Mouse (Mus musculus) mature B cell (primary cell): ENCODE measurements around the gene Tbc1d1.

ENCODE experiments used
- in situ Hi-C: fragments of 300-500 bp; cut with MboI; formaldehyde crosslinking; loops from 2 replicates; pipeline ENCODE4 v1.14.3; 2019

Tbc1d1 gene

DNA sequence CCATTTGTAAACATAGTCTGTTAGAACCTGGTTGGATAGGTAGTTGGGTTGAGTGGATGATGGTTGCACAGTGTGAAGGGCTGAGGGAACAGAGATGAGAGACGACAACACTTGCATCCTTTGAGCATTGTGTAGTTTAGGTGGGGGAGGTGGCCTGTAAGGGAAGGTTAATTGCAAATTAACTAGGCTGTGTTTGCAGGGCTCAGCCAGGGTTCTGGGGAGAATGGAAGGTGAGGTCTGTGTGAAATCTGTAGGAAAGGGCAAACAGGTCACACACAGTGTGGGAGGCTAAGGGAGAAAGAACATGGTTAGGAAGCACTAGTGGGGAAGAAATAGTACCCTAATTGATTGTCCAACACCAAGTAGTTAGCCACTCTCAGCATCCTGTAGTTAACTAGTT, 81.2 kb downstream of the Tbc1d1 start:
- in situ Hi-C loops: no loop called here

GRCm38 (mm10) chr5:64237693-64238092, 81.6 kb downstream of the Tbc1d1 start:
- in situ Hi-C loops: no loop called here

GRCm38 (mm10) chr5:64238894-64239652, 83.0 kb downstream of the Tbc1d1 start:
- in situ Hi-C loops: no loop called here

DNA sequence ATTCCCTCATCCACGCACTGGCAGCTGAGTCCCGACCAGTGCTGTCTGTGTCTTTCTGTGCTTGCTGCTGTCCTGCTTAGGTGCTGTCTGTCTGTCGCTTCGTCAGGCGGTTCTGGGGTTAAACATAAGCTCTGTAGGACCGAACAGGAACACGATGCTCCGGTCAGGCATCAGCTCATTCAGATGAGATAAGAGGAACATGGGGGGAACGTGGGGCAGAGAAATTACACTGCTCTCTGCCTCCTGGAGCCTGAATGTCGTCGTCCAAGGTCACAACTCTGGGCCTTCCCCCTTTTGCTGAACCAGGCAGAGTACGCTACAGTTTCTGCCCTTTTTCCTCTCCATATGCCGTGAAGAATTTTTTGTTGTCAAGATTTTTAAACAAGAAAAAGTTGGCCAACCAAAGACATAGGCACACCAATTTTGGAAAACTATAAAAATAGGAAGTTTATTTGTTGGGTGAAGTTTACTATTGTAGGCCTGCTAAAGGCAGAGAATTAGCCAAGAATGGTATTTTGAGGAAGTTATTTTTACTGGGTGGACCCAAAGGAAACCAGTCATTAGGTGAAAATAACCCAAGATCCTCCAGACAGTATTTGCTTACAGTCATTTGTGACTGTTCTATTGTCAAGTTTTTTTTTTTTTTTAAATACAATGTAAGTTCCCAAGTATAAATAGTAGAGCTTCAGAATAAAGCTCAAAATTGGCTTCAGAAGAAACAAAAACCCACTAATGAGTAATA, 85.0 kb downstream of the Tbc1d1 start:
- in situ Hi-C loops: no loop called here

DNA sequence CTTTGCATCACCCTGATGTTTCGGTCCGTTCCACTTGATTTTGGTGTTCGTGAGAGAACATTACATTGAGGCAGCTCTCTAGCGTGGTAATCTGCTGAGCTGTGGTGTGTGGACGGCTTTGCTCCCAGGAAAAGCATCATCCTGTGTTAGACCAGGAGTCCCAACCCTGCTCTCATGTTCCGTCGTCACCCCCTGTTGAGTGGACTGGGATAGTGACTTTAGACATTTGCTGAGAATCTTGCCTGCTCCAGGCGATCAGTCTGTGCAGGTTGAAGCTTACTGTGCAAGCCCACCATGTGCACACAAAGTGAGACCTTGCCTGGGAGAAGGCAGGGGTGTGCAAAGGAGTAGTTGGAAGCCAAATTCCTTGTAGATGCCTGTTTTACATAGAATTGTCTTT, 85.8 kb downstream of the Tbc1d1 start:
- in situ Hi-C loops: no loop called here

DNA sequence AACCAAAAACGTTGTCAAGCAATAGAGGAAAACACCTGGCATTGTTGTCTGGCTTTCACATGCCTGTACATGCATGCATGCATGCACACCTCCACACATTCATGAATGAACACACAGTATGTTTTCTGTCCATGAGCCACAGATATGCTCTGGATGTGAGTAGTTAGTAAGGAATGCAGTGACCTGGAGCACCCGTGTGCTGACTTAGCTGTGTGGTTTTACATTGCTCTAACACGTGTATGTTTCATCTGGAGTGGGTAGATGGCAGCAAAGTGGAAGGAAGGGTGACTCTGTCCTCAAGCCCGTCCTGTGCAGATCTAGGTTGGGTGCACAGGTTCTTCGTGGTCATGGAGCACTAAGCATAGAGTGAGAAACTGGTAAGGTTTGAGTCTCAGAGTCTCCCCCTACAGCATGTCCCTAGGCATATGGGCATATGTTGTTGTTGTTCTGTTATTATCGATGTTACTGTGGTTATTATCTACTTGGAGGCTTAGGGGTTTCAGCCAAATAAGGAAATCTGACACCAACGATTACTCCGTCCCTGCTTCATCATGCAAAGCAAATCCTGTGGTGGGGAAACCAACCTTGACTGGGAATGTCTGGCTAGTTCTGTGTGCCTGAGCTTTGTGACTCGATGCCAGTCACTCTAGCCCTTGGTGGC, 86.8 kb downstream of the Tbc1d1 start:
- in situ Hi-C loops: no loop called here

DNA sequence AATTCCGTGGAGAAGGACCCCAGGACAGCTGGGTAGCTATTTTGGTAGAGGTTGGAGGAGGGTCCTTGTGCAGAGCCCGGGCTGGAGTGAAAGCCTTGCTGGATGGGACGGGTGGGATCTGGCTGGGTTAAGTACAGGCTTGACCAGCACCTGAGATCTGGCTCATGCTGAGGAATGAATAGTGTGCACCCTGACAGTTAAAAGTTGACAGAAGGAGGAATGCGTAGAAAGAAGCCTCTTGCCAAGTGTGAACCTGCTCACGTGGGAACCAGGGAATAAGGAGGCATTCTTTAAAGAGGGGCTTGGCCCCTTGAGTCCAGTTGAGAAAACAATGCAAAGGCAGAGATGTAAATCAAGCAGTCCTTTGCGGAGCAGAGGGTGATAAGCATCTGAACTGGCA, 87.6 kb downstream of the Tbc1d1 start:
- in situ Hi-C loops: no loop called here

GRCm38 (mm10) chr5:64244283-64244682, 88.2 kb downstream of the Tbc1d1 start:
- in situ Hi-C loops: no loop called here

GRCm38 (mm10) chr5:64244745-64245144, 88.6 kb downstream of the Tbc1d1 start:
- in situ Hi-C loops: no loop called here

- in situ Hi-C loops: no loop called here
Measured at GRCm38 (mm10) chr5:64251435-64251834, 95.3 kb downstream of the Tbc1d1 start.

GRCm38 (mm10) chr5:64254278-64254677, 98.2 kb downstream of the Tbc1d1 start:
- in situ Hi-C loops: no loop called here

DNA sequence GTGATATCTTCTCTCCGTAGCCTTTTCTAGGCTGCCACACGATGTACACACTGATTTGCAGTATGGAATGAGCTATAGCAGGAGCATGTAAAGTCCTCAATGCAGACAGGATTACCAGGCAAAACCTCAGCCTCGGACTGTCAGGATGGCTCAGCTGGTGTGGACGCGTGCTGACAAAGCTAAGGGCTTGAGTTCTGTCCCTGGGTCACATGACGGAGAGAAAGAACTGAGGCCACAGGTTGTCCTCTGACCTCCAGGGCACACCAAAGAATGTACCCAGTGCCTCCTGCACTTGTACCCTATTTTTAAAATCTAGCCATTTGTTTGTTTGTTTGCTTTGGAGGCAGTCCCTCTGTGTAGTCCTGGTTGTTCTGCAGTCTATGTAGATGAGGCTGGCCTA, 98.9 kb downstream of the Tbc1d1 start:
- in situ Hi-C loops: no loop called here

- in situ Hi-C loops: loop anchor here (10.0 kb wide), 3 partner anchors 59 to 359 kb away; no protein-coding TSS in a partner anchor
Measured at GRCm38 (mm10) chr5:64263348-64263747, 107.2 kb downstream of the Tbc1d1 start.

DNA sequence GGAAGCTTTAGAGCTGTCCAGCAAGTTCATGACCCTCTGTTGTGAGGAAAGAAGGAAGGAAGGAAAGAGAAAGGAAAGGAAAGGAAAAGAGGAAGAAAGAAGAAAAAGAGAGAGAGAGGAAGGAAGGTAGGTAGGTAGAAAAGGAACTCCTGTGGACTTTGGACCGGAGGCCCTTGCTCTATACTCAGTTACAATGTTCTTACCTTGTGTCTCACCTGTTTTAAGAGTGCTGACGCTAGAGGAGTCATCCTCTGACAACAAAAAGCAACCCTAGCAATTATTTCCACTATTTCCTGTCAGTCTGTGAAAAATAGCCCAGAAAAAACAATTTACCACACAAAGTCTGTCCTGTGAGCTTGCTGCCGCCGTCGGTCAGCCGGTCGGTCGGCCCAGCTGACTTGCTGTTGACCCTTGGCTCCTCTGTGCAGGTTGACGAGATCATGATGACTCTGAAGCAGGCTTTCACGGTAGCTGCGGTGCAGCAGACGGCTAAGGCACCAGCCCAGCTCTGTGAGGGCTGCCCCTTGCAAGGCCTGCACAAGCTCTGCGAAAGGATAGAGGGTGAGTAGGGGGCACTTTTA, 107.9 kb downstream of the Tbc1d1 start:
- in situ Hi-C loops: loop anchor here (10.0 kb wide), 3 partner anchors 59 to 359 kb away; no protein-coding TSS in a partner anchor

DNA sequence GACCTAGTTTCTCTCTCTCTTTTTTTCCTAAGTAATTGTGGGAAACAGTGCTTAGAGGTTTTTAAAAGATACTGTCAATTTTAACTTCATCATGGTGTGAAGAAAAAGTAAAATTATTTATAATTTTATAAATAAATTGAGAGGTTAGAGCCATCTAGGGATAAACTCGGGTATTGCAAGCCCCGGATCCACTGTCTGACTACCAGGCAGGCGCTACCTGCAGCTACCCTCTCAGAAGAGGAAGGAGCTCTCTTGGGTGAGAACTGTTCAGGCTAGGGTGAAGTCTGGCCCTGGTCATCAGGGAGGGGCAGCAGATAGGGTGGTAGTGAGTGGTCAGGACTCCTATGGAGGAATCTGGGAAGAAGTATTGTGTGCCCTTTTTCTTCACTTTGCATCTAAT, 109.0 kb downstream of the Tbc1d1 start:
- in situ Hi-C loops: loop anchor here (10.0 kb wide), 3 partner anchors 60 to 360 kb away; no protein-coding TSS in a partner anchor

DNA sequence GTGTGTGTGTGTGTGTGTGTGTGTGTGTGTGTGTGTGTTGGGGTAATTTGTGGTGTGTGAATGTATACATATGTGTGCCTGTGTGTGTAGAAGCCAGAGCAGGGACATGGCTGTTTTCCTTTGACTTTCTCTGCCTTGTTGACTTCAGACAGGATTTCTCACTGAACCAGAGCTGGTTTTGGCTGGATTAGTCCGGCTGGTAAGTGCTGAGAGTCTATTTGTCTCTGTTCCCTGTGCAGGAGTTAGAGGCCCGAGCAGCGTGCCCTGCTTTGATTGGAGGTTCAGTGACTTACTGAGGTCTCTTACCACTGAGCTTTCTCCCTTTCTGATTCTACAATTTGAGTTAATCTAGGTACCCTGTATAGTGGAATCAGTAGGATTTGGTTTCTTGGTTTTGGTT, 109.8 kb downstream of the Tbc1d1 start:
- in situ Hi-C loops: loop anchor here (10.0 kb wide), 3 partner anchors 61 to 361 kb away; no protein-coding TSS in a partner anchor

DNA sequence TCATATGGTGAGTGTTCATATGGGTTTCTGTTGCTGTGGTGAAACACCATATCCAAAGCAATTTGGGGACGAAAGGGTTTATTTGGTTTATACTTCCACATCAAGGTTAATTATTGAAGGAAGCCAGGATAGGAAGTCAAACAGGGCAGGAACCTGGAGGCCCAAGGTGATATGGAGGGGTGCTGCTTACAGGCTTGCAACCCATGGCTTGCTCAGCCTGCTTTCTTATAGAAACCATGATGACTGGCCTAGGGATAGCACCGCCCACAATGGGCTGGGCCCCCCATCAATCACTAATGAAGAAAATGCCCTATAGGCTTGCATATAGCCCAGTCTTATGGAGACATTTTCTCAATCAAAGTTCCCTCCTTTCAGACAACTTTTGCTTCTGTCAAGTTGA, 110.4 kb downstream of the Tbc1d1 start:
- in situ Hi-C loops: loop anchor here (10.0 kb wide), 3 partner anchors 62 to 362 kb away; no protein-coding TSS in a partner anchor

- in situ Hi-C loops: loop anchor here (10.0 kb wide), 3 partner anchors 62 to 362 kb away; no protein-coding TSS in a partner anchor
Measured at GRCm38 (mm10) chr5:64267279-64267678, 111.2 kb downstream of the Tbc1d1 start.

DNA sequence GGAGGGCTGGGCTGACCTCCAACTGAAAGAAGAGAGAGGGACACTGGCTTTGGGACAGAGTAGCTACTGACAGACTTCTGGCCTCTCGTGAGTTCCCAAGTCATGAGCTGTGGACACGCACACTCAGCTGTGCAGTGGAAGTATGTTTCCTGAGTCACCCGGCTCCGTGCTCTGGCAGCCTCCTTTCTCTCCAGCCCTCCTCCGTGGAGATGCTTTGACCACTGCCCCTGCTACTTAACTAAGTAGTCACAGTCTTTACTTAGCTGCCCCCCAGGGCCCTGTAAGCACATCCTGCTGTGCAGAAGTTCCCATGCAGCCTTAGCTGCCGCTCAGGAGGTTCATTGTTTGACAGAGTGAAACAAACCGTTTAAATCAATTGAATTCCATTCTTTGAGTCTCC, 113.6 kb downstream of the Tbc1d1 start:
- in situ Hi-C loops: loop anchor here (10.0 kb wide), 3 partner anchors 65 to 365 kb away; no protein-coding TSS in a partner anchor

GRCm38 (mm10) chr5:64273517-64273916, 117.4 kb downstream of the Tbc1d1 start:
- in situ Hi-C loops: no loop called here

DNA sequence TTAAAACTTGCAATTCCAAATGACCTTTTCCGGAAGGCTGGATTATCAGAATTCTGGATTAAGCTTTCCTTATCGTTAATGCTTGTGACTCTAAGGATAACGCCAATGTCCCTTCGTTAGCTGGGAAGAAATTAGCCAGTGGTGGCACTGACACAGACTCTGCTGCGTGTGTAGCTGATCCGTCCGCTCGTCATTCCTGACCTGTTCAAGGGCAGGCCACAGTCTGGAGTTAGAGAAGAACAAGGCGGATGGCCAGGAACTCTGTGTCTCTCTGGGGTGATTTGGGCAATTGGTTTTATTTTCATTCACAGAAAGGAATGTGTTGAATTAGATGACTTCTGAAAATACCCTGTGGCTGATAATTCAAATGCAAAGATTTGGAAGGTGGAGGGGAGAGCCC, 118.2 kb downstream of the Tbc1d1 start:
- in situ Hi-C loops: no loop called here
